Mouse (Mus musculus): ENCODE measurements around the gene Myo15b.

Gene Myo15b

DNA sequence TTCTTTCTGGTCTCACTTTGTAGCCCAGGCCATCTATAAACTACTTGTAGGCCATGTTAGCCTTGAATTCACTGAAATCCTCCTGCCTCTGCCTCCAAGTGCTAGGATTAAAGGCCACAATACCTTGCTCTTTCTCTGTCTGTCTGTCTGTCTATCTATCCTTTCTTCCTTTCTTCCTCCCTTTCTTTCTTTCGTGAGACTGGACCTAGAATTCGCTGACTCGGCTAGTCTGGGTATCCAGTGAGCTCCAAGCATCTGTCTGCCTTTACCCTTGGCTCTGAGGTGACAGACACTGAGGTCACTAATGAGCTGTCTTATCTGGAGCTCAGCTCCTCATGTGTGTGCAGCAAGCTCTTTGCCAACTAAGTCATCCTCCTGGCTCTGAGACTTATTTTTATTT, 17.7 kb downstream of the Myo15b start:
- Histone ChIP-seq H3K9me3 (ENCODE audit: low read length) (no peaks in the 10 kb centered on the region), H3K4me1 (replicated peaks; ENCODE audit: low read depth, low read length) (peaks cover 19% of the 10 kb centered on the region), H3K27me3 (ENCODE audit: insufficient read depth, low read length) (no peaks in the 10 kb centered on the region), H3K36me3 (ENCODE audit: insufficient read depth, low read length) (no peaks in the 10 kb centered on the region), H3K4me3 (replicated peaks; ENCODE audit: low read length) (no peak overlapping the region)
- TF ChIP-seq CTCF (conservative IDR thresholded peaks at IDR 0.05; ENCODE audit: low read length) (no peak), POU5F1 (IDR thresholded peaks at IDR 0.05; ENCODE audit: borderline replicate concordance, low read length) (no peak), NANOG (IDR thresholded peaks at IDR 0.05; ENCODE audit: borderline replicate concordance, low read length) (no peak)

DNA sequence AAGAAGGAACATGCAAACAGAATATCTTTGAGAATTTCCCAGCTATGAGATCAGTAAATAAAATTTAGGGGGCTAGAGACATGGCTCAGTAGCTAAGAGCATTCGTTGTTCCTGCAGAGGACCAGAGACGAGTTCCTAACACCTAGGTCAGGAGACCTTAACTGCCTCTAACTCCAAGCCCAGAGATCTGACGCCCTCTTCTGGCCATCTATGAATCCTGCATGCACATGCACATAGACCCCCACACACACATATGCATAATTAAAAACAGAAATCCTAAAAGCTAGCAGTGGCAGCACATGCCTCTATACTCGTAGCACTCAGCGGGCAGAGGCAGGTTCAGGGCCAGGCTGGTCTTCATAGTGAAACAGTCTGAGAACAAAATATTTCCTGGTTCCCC, 18.2 kb downstream of the Myo15b start:
- Histone ChIP-seq H3K9me3 (ENCODE audit: low read length) (no peaks in the 10 kb centered on the region), H3K27me3 (ENCODE audit: insufficient read depth, low read length) (no peaks in the 10 kb centered on the region), H3K4me3 (replicated peaks; ENCODE audit: low read length) (no peak overlapping the region), H3K4me1 (replicated peaks; ENCODE audit: low read depth, low read length) (peaks cover 23% of the 10 kb centered on the region), H3K36me3 (ENCODE audit: insufficient read depth, low read length) (no peaks in the 10 kb centered on the region)
- no peak for TF ChIP-seq POU5F1 (IDR thresholded peaks at IDR 0.05; ENCODE audit: borderline replicate concordance, low read length)
- peak; percentile 54 for TF ChIP-seq CTCF (conservative IDR thresholded peaks at IDR 0.05; ENCODE audit: low read length)
- TF ChIP-seq NANOG (IDR thresholded peaks at IDR 0.05; ENCODE audit: borderline replicate concordance, low read length), result no peak

DNA sequence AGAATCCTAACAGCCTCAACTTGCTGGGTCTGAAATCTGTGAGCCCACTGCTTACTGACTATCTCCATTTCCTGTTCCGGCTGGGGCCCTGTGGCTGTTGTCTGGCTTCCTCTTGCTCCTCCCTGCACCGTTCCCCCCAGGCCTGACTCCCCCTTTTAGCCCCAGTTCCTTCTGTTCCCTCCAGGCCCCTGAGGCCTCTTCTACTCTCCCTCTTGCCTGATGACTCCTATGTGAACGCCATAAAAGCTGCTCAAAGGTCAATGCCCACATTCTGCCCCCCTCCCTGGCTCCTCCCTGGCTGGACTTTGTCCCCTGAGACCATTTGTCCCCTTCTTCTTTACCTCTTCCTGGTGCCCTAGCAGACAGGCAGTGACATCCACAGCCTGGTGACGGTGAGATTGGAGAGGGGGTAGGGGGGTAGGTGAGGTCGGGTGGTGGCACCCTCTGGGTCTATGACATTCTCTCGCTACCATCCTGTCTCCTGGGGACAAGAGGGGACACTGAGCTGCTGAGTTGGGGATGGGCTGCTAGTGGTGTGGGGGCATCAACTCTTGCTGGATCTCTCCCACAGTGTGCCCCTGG, 19.1 kb downstream of the Myo15b start:
- Histone ChIP-seq H3K27me3 (ENCODE audit: insufficient read depth, low read length) (peaks cover 3% of the 10 kb centered on the region; the same call in 1 of the 2 replicates), H3K4me3 (replicated peaks; ENCODE audit: low read length) (no peak overlapping the region), H3K4me1 (replicated peaks; ENCODE audit: low read depth, low read length) (peaks cover 20% of the 10 kb centered on the region), H3K36me3 (ENCODE audit: insufficient read depth, low read length) (no peaks in the 10 kb centered on the region), H3K9me3 (ENCODE audit: low read length) (no peaks in the 10 kb centered on the region)
- no peak for TF ChIP-seq NANOG (IDR thresholded peaks at IDR 0.05; ENCODE audit: borderline replicate concordance, low read length)
- no peak for TF ChIP-seq CTCF (conservative IDR thresholded peaks at IDR 0.05; ENCODE audit: low read length)
- TF ChIP-seq POU5F1 (IDR thresholded peaks at IDR 0.05; ENCODE audit: borderline replicate concordance, low read length), result no peak

DNA sequence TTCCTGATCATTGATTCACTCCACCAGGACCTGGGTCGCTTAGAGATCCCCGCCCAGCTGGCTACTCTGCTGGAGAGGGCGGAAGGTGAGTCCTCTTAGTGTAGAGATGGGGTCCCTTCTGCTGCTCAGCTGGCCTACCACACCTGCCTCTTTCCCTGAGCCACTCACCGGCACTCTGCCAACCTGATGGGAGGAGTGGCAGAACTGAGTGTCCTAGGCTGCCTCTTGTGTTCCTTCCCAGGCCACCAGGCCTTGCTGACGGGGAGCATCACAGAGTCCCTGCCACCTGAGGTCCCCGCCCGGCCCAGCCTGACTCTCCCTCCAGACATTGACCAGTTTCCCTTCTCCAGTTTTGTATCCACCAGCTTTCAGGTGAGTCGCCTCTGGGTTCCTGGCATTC, 19.9 kb downstream of the Myo15b start:
- Histone ChIP-seq H3K4me1 (replicated peaks; ENCODE audit: low read depth, low read length) (peaks cover 21% of the 10 kb centered on the region), H3K27me3 (ENCODE audit: insufficient read depth, low read length) (peaks cover 10% of the 10 kb centered on the region), H3K9me3 (ENCODE audit: low read length) (no peaks in the 10 kb centered on the region), H3K36me3 (ENCODE audit: insufficient read depth, low read length) (no peaks in the 10 kb centered on the region), H3K4me3 (replicated peaks; ENCODE audit: low read length) (no peak overlapping the region)
- TF ChIP-seq POU5F1 (IDR thresholded peaks at IDR 0.05; ENCODE audit: borderline replicate concordance, low read length) (no peak), NANOG (IDR thresholded peaks at IDR 0.05; ENCODE audit: borderline replicate concordance, low read length) (no peak), CTCF (conservative IDR thresholded peaks at IDR 0.05; ENCODE audit: low read length) (no peak)

DNA sequence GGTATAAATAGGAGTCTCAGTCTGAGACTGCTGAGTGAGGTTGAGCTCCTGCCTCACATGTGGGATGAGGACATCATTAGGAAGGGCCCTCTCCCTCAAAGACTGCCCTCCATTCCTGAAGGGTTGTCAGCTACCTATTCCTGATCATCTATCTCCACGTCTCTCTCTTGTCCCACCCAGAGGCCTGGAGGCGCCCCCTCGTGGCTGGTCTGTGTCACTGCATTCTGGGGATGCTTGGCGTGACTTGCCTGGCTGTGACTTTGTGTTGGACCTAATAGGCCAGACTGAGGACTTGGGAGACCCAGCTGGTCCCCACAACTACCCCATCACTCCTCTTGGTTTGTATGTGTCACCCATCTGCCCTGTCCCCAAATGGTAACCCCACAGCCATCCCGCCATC, 22.8 kb downstream of the Myo15b start:
- Histone ChIP-seq H3K27me3 (ENCODE audit: insufficient read depth, low read length) (peaks cover 24% of the 10 kb centered on the region), H3K4me3 (replicated peaks; ENCODE audit: low read length) (no peak overlapping the region), H3K4me1 (replicated peaks; ENCODE audit: low read depth, low read length) (peaks cover 49% of the 10 kb centered on the region), H3K9me3 (ENCODE audit: low read length) (no peaks in the 10 kb centered on the region), H3K36me3 (ENCODE audit: insufficient read depth, low read length) (no peaks in the 10 kb centered on the region)
- TF ChIP-seq POU5F1 (IDR thresholded peaks at IDR 0.05; ENCODE audit: borderline replicate concordance, low read length) (no peak), CTCF (conservative IDR thresholded peaks at IDR 0.05; ENCODE audit: low read length) (peak; percentile 98), NANOG (IDR thresholded peaks at IDR 0.05; ENCODE audit: borderline replicate concordance, low read length) (no peak)

DNA sequence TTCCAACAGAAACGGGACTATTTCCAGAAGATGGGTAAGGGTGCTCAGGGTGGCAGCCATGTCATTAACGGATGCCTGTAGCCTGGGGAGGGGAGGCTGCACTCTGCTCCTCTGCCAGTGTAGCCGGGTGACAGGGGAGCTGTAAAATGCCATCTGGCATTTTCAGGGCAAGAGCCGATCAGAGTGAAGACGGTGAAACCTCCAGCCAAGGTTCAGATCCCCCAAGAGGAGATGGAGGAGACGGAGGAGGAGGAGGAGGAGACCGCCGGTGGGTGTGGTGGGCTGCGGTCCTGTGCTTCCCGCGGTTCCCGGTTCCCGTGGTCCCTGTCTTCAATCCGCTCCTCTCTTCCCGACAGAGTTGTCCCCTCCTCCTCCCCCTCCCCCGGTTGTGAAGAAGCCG, 25.0 kb downstream of the Myo15b start:
- no peaks in the 10 kb centered on the region for H3K9me3 ChIP-seq (ENCODE audit: low read length)
- peaks cover 59% of the 10 kb centered on the region for H3K4me1 ChIP-seq (replicated peaks; ENCODE audit: low read depth, low read length)
- H3K4me3 ChIP-seq (replicated peaks; ENCODE audit: low read length), result peak overlapping the region; percentile 70
- TF ChIP-seq NANOG (IDR thresholded peaks at IDR 0.05; ENCODE audit: borderline replicate concordance, low read length) (no peak), CTCF (conservative IDR thresholded peaks at IDR 0.05; ENCODE audit: low read length) (no peak)
- peaks cover 24% of the 10 kb centered on the region for H3K27me3 ChIP-seq (ENCODE audit: insufficient read depth, low read length)
- H3K36me3 ChIP-seq (ENCODE audit: insufficient read depth, low read length), result no peaks in the 10 kb centered on the region

DNA sequence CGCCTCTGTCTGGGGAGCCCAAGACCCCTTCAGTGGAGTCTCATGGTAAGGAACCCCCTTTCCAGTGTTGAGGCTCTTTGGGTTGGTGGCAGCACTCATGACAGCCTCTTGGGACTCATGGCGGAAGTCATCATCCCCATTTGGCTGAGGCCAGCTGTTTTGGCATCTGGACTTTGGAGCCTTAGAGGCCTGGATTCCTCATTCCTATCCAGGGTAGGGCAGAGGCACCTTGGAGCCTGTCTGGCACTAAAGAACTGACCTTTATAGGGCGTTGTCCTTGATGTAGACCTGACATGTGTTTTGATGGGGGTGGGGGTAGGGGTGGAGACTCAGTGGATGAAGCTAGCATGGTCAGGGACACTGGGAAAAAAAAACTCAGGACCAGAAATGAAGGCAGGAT, 26.2 kb downstream of the Myo15b start:
- Histone ChIP-seq H3K4me1 (replicated peaks; ENCODE audit: low read depth, low read length) (peaks cover 63% of the 10 kb centered on the region), H3K4me3 (replicated peaks; ENCODE audit: low read length) (peak overlapping the region; percentile 70), H3K27me3 (ENCODE audit: insufficient read depth, low read length) (peaks cover 24% of the 10 kb centered on the region), H3K36me3 (ENCODE audit: insufficient read depth, low read length) (no peaks in the 10 kb centered on the region), H3K9me3 (ENCODE audit: low read length) (no peaks in the 10 kb centered on the region)
- TF ChIP-seq POU5F1 (IDR thresholded peaks at IDR 0.05; ENCODE audit: borderline replicate concordance, low read length), result no peak
- no peak for TF ChIP-seq NANOG (IDR thresholded peaks at IDR 0.05; ENCODE audit: borderline replicate concordance, low read length)
- TF ChIP-seq CTCF (conservative IDR thresholded peaks at IDR 0.05; ENCODE audit: low read length), result no peak

DNA sequence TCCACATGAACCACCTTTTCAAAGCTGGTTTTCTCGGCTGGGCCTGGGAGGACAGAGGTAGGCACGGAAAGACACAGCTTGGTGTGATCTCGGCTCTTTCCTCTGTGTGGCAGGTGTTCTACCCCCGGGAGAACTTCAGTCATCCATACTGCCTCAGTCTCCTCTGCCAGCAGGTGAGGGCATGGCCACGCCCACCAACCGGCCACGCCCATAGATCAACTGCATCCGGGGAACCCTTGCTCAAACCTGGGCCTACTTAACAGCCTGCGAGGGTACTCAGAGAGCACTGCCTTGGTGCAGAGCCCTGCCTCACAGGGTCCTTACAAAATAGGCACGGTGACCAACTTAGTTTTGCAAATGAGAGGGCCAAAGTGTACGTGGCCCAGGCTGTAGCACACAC, 27.1 kb downstream of the Myo15b start:
- H3K4me1 ChIP-seq (replicated peaks; ENCODE audit: low read depth, low read length), result peaks cover 54% of the 10 kb centered on the region
- no peaks in the 10 kb centered on the region for H3K9me3 ChIP-seq (ENCODE audit: low read length)
- H3K4me3 ChIP-seq (replicated peaks; ENCODE audit: low read length), result peak overlapping the region; percentile 64
- peaks cover 24% of the 10 kb centered on the region for H3K27me3 ChIP-seq (ENCODE audit: insufficient read depth, low read length)
- TF ChIP-seq CTCF (conservative IDR thresholded peaks at IDR 0.05; ENCODE audit: low read length), result no peak
- no peak; the same call in 1 of the 2 replicates for TF ChIP-seq NANOG (IDR thresholded peaks at IDR 0.05; ENCODE audit: borderline replicate concordance, low read length)
- no peak for TF ChIP-seq POU5F1 (IDR thresholded peaks at IDR 0.05; ENCODE audit: borderline replicate concordance, low read length)
- H3K36me3 ChIP-seq (ENCODE audit: insufficient read depth, low read length), result peaks cover 6% of the 10 kb centered on the region; the same call in 1 of the 2 replicates

DNA sequence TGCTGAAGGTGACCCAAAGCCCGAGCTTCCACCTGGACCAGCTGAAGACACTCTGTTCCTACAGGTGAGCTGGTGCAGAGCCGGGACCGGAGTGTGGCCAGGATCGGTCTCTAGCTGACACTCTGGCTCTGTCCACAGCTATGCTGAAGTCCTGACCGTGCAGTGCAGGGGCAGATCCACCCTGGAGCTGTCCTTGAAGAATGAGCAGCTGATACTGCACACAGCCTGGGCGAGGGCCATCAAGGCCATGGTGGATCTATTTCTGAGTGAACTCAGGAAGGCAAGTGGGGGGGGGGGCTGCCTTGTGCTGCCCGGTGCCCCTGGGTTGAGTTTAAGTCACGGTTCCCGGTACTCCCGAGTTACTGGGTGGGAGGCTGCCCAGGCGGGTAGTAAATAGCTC, 28.2 kb downstream of the Myo15b start:
- Histone ChIP-seq H3K4me3 (replicated peaks; ENCODE audit: low read length) (no peak overlapping the region), H3K9me3 (ENCODE audit: low read length) (no peaks in the 10 kb centered on the region), H3K36me3 (ENCODE audit: insufficient read depth, low read length) (peaks cover 13% of the 10 kb centered on the region; the same call in 1 of the 2 replicates), H3K27me3 (ENCODE audit: insufficient read depth, low read length) (peaks cover 24% of the 10 kb centered on the region), H3K4me1 (replicated peaks; ENCODE audit: low read depth, low read length) (peaks cover 56% of the 10 kb centered on the region)
- TF ChIP-seq CTCF (conservative IDR thresholded peaks at IDR 0.05; ENCODE audit: low read length) (no peak), NANOG (IDR thresholded peaks at IDR 0.05; ENCODE audit: borderline replicate concordance, low read length) (no peak), POU5F1 (IDR thresholded peaks at IDR 0.05; ENCODE audit: borderline replicate concordance, low read length) (no peak)

All from E14TG2a.4 (cell line).